Mouse (Mus musculus) ES-E14 (cell line): ENCODE results near the gene Traf3ip1. TPM values are rescaled to one million over a fixed set of nuclear protein-coding genes. Genes with fewer than 3 reads are reported as not detected.

Source experiments
- DNase-seq: peaks from one replicate; pipeline ENCODE4 v3.0.0-alpha.2; 2013; ENCODE audit warnings: low read depth, low spot score
- H3K27ac ChIP-seq: 2 replicates; pipeline ENCODE4 v1.5.1; 2012; ENCODE audit warnings: low read depth, mild to moderate bottlenecking, low read length, moderate library complexity, mixed read lengths; ENCODE audit not compliant: poor library complexity, insufficient read depth, severe bottlenecking
- H3K36me3 ChIP-seq: 2 replicates; pipeline ENCODE4 v1.6.1; 2012; ENCODE audit warnings: mild to moderate bottlenecking, low read length, moderate library complexity, mixed read lengths; ENCODE audit not compliant: control insufficient read depth, poor library complexity, insufficient read depth, severe bottlenecking
- H3K4me1 ChIP-seq, 2 experiments: fragments of 150-350 bp in 1 of 2; sonication (generic) in 1 of 2; 2 replicates each; pipeline ENCODE4 v1.6.1; 2012; ENCODE audit warnings: low read length in 2 of 2, mild to moderate bottlenecking in 1 of 2, mixed read lengths in 1 of 2; ENCODE audit not compliant: control insufficient read depth in 2 of 2, insufficient read depth in 2 of 2, poor library complexity in 1 of 2
- H3K4me3 ChIP-seq, 2 experiments: fragments of 150-350 bp in 1 of 2; sonication (generic) in 1 of 2; 2 replicates each; pipeline ENCODE4 v1.5.1; 2012; ENCODE audit warnings: low read length in 2 of 2, low read depth in 1 of 2, mild to moderate bottlenecking in 1 of 2, mixed read lengths in 1 of 2; ENCODE audit not compliant: insufficient read depth in 1 of 2, poor library complexity in 1 of 2, severe bottlenecking in 1 of 2
- H3K9ac ChIP-seq: 2 replicates; pipeline ENCODE4 v1.6.1; 2012; ENCODE audit warnings: low read depth, mild to moderate bottlenecking, low read length, mixed read lengths; ENCODE audit not compliant: poor library complexity, insufficient read depth, severe bottlenecking
- H3K9me3 ChIP-seq: fragments of 150-350 bp; sonication (generic); 2 replicates; pipeline ENCODE4 v1.6.1; 2012; ENCODE audit warnings: low read depth, mild to moderate bottlenecking, low read length; ENCODE audit not compliant: control insufficient read depth, insufficient read depth
- CHD2 ChIP-seq: IDR thresholded peaks from 2 replicates; pipeline ENCODE4 v1.6.1; 2014; ENCODE audit warnings: mild to moderate bottlenecking, low read depth, low read length, inconsistent platforms
- HCFC1 ChIP-seq: IDR thresholded peaks from 2 replicates; pipeline ENCODE4 v1.6.1; 2012; ENCODE audit warnings: low read length, inconsistent platforms, borderline replicate concordance; ENCODE audit not compliant: insufficient read depth
- MAFK ChIP-seq: IDR thresholded peaks from 2 replicates; pipeline ENCODE4 v1.6.1; 2014; ENCODE audit warnings: mild to moderate bottlenecking, low read depth, low read length, inconsistent platforms; ENCODE audit not compliant: insufficient read depth
- ZC3H11A ChIP-seq: IDR thresholded peaks from 2 replicates; pipeline ENCODE4 v1.6.1; 2012; ENCODE audit warnings: low read depth, mild to moderate bottlenecking, inconsistent platforms, low read length, borderline replicate concordance
- ZNF384 ChIP-seq: IDR thresholded peaks from 2 replicates; pipeline ENCODE4 v1.6.1; 2012; ENCODE audit warnings: low read depth, low read length, inconsistent platforms
- in situ Hi-C, 2 experiments: fragments of 600-800 bp; cut with MboI; formaldehyde crosslinking; loops; one replicate each; pipeline ENCODE4 v1.15.1; 2025; ENCODE audit warnings: low sequenced_read_pairs in 2 of 2, inconsistent platforms in 1 of 2; ENCODE audit not compliant: unreplicated experiment in 2 of 2
- total RNA-seq: library from RNA; depleted of rRNA; stranded (reverse); fragments of 300-350 nt; gene quantifications from 2 replicates; pipeline ENCODE4 v1.2.3, GENCODE M21; 2012

Gene Traf3ip1
- total RNA-seq, 1 experiment, result 7.9 TPM

- Histone ChIP-seq H3K36me3 (peaks cover 12% of the 10 kb centered on the region; the same call in 1 of the 2 replicates), H3K4me1 (peaks cover 0 to 6% of the 10 kb centered on the region in 2 experiments; a peak in 1 of 4 replicates), H3K9me3 (no peaks in the 10 kb centered on the region), H3K9ac (no peak overlapping the region), H3K4me3 (no peak overlapping the region), H3K27ac (no peak overlapping the region)
- in situ Hi-C loops, result no loop called here
- no peak for DNase-seq
- no peak for TF ChIP-seq CHD2
- TF ChIP-seq HCFC1, result no peak
- TF ChIP-seq ZNF384, result no peak
- no peak for TF ChIP-seq MAFK
- no peak for TF ChIP-seq ZC3H11A
Measured at GRCm38 (mm10) chr1:91498579-91498978, 4.1 kb downstream of the Traf3ip1 start.

- Histone ChIP-seq H3K36me3 (peaks cover 16% of the 10 kb centered on the region; the same call in 1 of the 2 replicates), H3K9me3 (no peaks in the 10 kb centered on the region), H3K4me1 (peaks cover 0 to 2% of the 10 kb centered on the region in 2 experiments; a peak in 1 of 4 replicates), H3K27ac (no peak overlapping the region), H3K9ac (no peak overlapping the region), H3K4me3 (no peak overlapping the region)
- TF ChIP-seq ZNF384 (no peak), ZC3H11A (no peak), HCFC1 (no peak), CHD2 (no peak)
- in situ Hi-C loops, result no loop called here
- no peak for DNase-seq
Measured at GRCm38 (mm10) chr1:91504615-91505014, 10.2 kb downstream of the Traf3ip1 start.

GRCm38 (mm10) chr1:91514916-91515315 is 20.5 kb downstream of the Traf3ip1 start:
- TF ChIP-seq ZC3H11A, result no peak
- no peak for TF ChIP-seq CHD2
- no peak for TF ChIP-seq MAFK
- no peak for TF ChIP-seq ZNF384
- TF ChIP-seq HCFC1, result no peak
- Histone ChIP-seq H3K36me3 (peaks cover 2% of the 10 kb centered on the region; the same call in 1 of the 2 replicates), H3K4me3 (no peak overlapping the region), H3K9ac (no peak overlapping the region), H3K4me1 (no peaks in the 10 kb centered on the region), H3K9me3 (no peaks in the 10 kb centered on the region), H3K27ac (no peak overlapping the region)
- DNase-seq, result no peak
- in situ Hi-C loops, result no loop called here

- TF ChIP-seq ZNF384 (no peak), CHD2 (no peak), HCFC1 (no peak), ZC3H11A (no peak), MAFK (no peak)
- H3K27ac ChIP-seq, result no peak overlapping the region
- H3K9me3 ChIP-seq, result no peaks in the 10 kb centered on the region
- peaks cover 2% of the 10 kb centered on the region; the same call in 1 of the 2 replicates for H3K36me3 ChIP-seq
- in situ Hi-C loops, result no loop called here
- H3K4me3 ChIP-seq, result no peak overlapping the region
- DNase-seq, result no peak
- H3K9ac ChIP-seq, result no peak overlapping the region
- H3K4me1 ChIP-seq, result no peaks in the 10 kb centered on the region
Measured at GRCm38 (mm10) chr1:91515642-91516041, 21.2 kb downstream of the Traf3ip1 start.

- Histone ChIP-seq H3K36me3 (peaks cover 16% of the 10 kb centered on the region), H3K9me3 (no peaks in the 10 kb centered on the region), H3K9ac (no peak overlapping the region), H3K4me1 (no peaks in the 10 kb centered on the region), H3K4me3 (no peak overlapping the region), H3K27ac (no peak overlapping the region)
- no peak for TF ChIP-seq HCFC1
- no peak for TF ChIP-seq ZNF384
- no peak for TF ChIP-seq MAFK
- no peak for DNase-seq
- in situ Hi-C loops, result no loop called here
Measured at GRCm38 (mm10) chr1:91523759-91524158, 29.3 kb downstream of the Traf3ip1 start.
